Comparison of ENCODE assay signal across 25 mouse cellular contexts in the genomic region with DNA sequence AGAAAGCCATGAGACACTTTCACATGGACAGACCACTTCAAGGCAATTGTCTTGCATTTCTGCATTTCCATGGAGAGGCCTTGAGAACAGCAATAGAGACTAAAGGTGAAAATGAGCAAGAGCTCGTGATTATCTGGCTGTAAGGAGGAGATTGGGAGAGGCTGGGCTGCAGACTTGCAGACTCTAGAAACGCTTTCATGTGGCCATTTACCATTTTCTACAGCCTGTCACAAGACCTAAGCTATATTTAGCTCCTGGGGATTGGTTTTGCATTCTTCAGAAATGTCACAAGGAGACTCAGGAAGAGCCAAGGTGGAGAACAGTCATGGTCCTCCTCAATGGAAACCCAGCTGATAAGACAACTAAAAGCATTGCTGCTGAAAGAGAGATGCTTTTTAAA.
A peak's percentile ranks its signal among the peaks of the same experiment; 100 is the strongest.
DNase-seq lines count a peak whose midpoint lies in the region; ATAC-seq and TF ChIP-seq lines count a peak whose summit lies in the region.
"Had no signal": no experiment of that assay in that cellular context is flagged by ENCODE, and none has a peak within 500 bp of the region (broad histone marks: within the 10 kb centered on the region; RNA-seq: fewer than 3 reads in every experiment).

No protein-coding gene starts in this region.

- no peaks in the 10 kb centered on the region for H3K79me2 ChIP-seq in CH12.LX (replicated peaks; ENCODE audit: control insufficient read depth, extremely low read depth, insufficient read depth, poor library complexity, severe bottlenecking)

- in situ Hi-C loops in CH12.LX (cut with MboI; ENCODE audit: low pct_ligation_motif_present, low pct_unique_long_range_greater_than_20kb, low sequenced_read_pairs) = no loop called here

- TF ChIP-seq RAD21 in CH12.LX (IDR thresholded peaks at IDR 0.05; ENCODE audit: low read depth, low read length) = no peak

- H3K4me1 ChIP-seq in CH12.LX (ENCODE audit: control insufficient read depth in 1 of 2, insufficient read depth in 2 of 2) = peaks cover 13 to 22% of the 10 kb centered on the region in 2 experiments
- H3K4me1 ChIP-seq in intestine, embryonic 16.5 days (ENCODE audit: control insufficient read depth, insufficient read depth, low read length) = 0 out of 2 replicates have a peak, but pooled peaks cover 2% of the 10 kb centered on the region
- H3K4me1 ChIP-seq: embryonic facial prominence, embryonic 13.5 days; embryonic facial prominence, embryonic 15.5 days; forebrain, embryonic 12.5 days had no signal

- peak overlapping the region; percentile 71 for H3K27ac ChIP-seq in gastrocnemius, adult 2 months
- H3K27ac ChIP-seq in CH12.LX (ENCODE audit: insufficient read depth, low read depth) = no peak overlapping the region
- H3K27ac ChIP-seq in intestine, embryonic 16.5 days (ENCODE audit: low read length) = peak overlapping the region; percentile 59; the same call in 1 of the 2 replicates
- H3K27ac ChIP-seq: embryonic facial prominence, embryonic 13.5 days; embryonic facial prominence, embryonic 15.5 days; forebrain, embryonic 10.5 days; forebrain, embryonic 12.5 days had no signal

- H3K4me3 ChIP-seq in gastrocnemius, adult 2 months = no peak overlapping the region
- no peak overlapping the region for H3K4me3 ChIP-seq in CH12.LX (replicated peaks in 1 of 3; ENCODE audit: low read depth in 2 of 3, low read length in 2 of 3, poor library complexity in 1 of 3)
- H3K4me3 ChIP-seq in intestine, embryonic 16.5 days (ENCODE audit: low read length) = no peak overlapping the region
- H3K4me3 ChIP-seq: embryonic facial prominence, embryonic 13.5 days; embryonic facial prominence, embryonic 15.5 days; erythroblast, embryonic 14.5 days; forebrain, embryonic 10.5 days; forebrain, embryonic 12.5 days had no signal

- TF ChIP-seq EP300 in CH12.LX (IDR thresholded peaks at IDR 0.05; ENCODE audit: low read length) = 0 out of 2 replicates have a peak, but pooled peaks have one; percentile 21

- intact Hi-C loops in gastrocnemius, adult 2 months (cut with DNase I) = no loop called here
- intact Hi-C loops in left cerebral cortex, postnatal 14 days (cut with DNase I) = no loop called here

- no peaks in the 10 kb centered on the region for H3K9me3 ChIP-seq in CH12.LX (replicated peaks; ENCODE audit: low read length)
- H3K9me3 ChIP-seq in intestine, embryonic 16.5 days (ENCODE audit: control insufficient read depth, low read length) = no peaks in the 10 kb centered on the region
- H3K9me3 ChIP-seq: embryonic facial prominence, embryonic 13.5 days; embryonic facial prominence, embryonic 15.5 days; forebrain, embryonic 10.5 days; forebrain, embryonic 12.5 days had no signal

- 34% methylated on average over 2 of the region's 2 CpGs for WGBS in intestine, embryonic 16.5 days

- H3K4me2 ChIP-seq in CH12.LX (ENCODE audit: insufficient read depth, low read depth, poor library complexity, severe bottlenecking) = 0 out of 2 replicates have a peak overlapping the region, but pooled peaks have one; percentile 18
- H3K4me2 ChIP-seq in intestine, embryonic 16.5 days (ENCODE audit: low read depth, low read length) = no peak overlapping the region
- H3K4me2 ChIP-seq: embryonic facial prominence, embryonic 13.5 days; embryonic facial prominence, embryonic 15.5 days; forebrain, embryonic 12.5 days had no signal

- no peak for DNase-seq in gastrocnemius, adult 2 months
- DNase-seq in gastrocnemius, postnatal 25 days = no peak
- no peak for DNase-seq in CH12.LX (ENCODE audit: extremely low read depth)
- peak; percentile 36 for DNase-seq in skeletal muscle tissue, adult 2 months (ENCODE audit: low read depth, low spot score)
- DNase-seq in frontal cortex, postnatal 10 days (ENCODE audit: low spot score in 2 of 2) = no peak
- DNase-seq in left cerebral cortex, postnatal 14 days (ENCODE audit: low spot score in 2 of 2) = no peak
- DNase-seq: adrenal gland, adult 2 months; adrenal gland, postnatal 10 days; adrenal gland, postnatal 25 days; B cell, adult 2 months; cerebellum, adult 11-12 months; cerebellum, adult 2 months; cerebellum, adult 9-10 months; cerebellum, postnatal 14 days; cerebellum, postnatal 36 days; embryo, embryonic 11 days had no signal

- no peak for TF ChIP-seq CTCF in gastrocnemius, adult 2 months (IDR thresholded peaks at IDR 0.05)
- TF ChIP-seq CTCF in CH12.LX (conservative IDR thresholded peaks at IDR 0.05 in 1 of 2, IDR thresholded peaks at IDR 0.05 in 1 of 2; ENCODE audit: low read depth in 2 of 2, low read length in 2 of 2) = no peak

- peaks cover 2 to 27% of the 10 kb centered on the region in 2 experiments for H3K36me3 ChIP-seq in CH12.LX (replicated peaks in 1 of 2; ENCODE audit: control insufficient read depth in 1 of 2, insufficient read depth in 1 of 2, low read length in 1 of 2)
- no peaks in the 10 kb centered on the region for H3K36me3 ChIP-seq in intestine, embryonic 16.5 days (ENCODE audit: control insufficient read depth, insufficient read depth, low read length)
- H3K36me3 ChIP-seq: forebrain, embryonic 12.5 days had no signal

- no peaks in the 10 kb centered on the region for H3K27me3 ChIP-seq in CH12.LX (replicated peaks)
- no peaks in the 10 kb centered on the region for H3K27me3 ChIP-seq in intestine, embryonic 16.5 days (replicated peaks; ENCODE audit: control insufficient read depth, insufficient read depth, low read length)
- H3K27me3 ChIP-seq: embryonic facial prominence, embryonic 13.5 days; embryonic facial prominence, embryonic 15.5 days; forebrain, embryonic 12.5 days had no signal

- no peak for TF ChIP-seq POLR2A in CH12.LX (IDR thresholded peaks at IDR 0.05; ENCODE audit: low read depth, low read length)

- no peak overlapping the region for H3K9ac ChIP-seq in CH12.LX (ENCODE audit: insufficient read depth, low read depth)
- H3K9ac ChIP-seq in intestine, embryonic 16.5 days (ENCODE audit: low read depth, low read length) = no peak overlapping the region
- H3K9ac ChIP-seq: embryonic facial prominence, embryonic 13.5 days; embryonic facial prominence, embryonic 15.5 days; forebrain, embryonic 12.5 days had no signal

- ATAC-seq in intestine, embryonic 16.5 days = peak; percentile 88
- ATAC-seq: CD4-positive, CD25-positive, alpha-beta regulatory T cell, adult 4 months; forebrain, embryonic 14.5 days; forebrain, embryonic 16.5 days had no signal

- dilution Hi-C loops in CH12.LX (cut with MboI; ENCODE audit: extremely low pct_ligation_motif_present, extremely low pct_unique_long_range_greater_than_20kb, low sequenced_read_pairs) = no loop called here

TF ChIP-seq in CH12.LX, 34 proteins besides CTCF, POLR2A, EP300 and RAD21:
- no peak for TF ChIP-seq PAX5 (IDR thresholded peaks at IDR 0.05; ENCODE audit: low read length)
- TF ChIP-seq MEF2A (IDR thresholded peaks at IDR 0.05; ENCODE audit: borderline replicate concordance, low read depth, low read length) = peak; percentile 78
TF ChIP-seq in CH12.LX: peak in this region for 1.
